Mouse (Mus musculus) embryonic stem cell, embryonic (primary cell): ENCODE measurements around the gene Sh3bp4.

Experiments used
- CTCF ChIA-PET, 4 experiments: fragments of 300-600 bp in 2 of 4; fragments of 350-600 bp in 2 of 4; sonication (Branson Sonifier 250); formaldehyde crosslinking; loops; one replicate each; lab custom pipeline; 2022; ENCODE audit warnings: inconsistent platforms in 2 of 4; lab: Charles Lee
- POLR2A ChIA-PET, 4 experiments: fragments of 300-600 bp in 2 of 4; fragments of 350-600 bp in 2 of 4; sonication (Branson Sonifier 250); formaldehyde crosslinking; loops; one replicate each; lab custom pipeline; 2022; ENCODE audit warnings: antibody characterized with exemption in 4 of 4, inconsistent platforms in 1 of 4; lab: Charles Lee

Gene Sh3bp4

GRCm38 (mm10) chr1:89058011-89058410 lies 12.2 kb upstream of the Sh3bp4 start:
- ChIA-PET CTCF (interaction anchor here in 2 of 4 experiments (0.9 to 1.3 kb wide), 8 partner anchors 9 to 312 kb away, joined by 3 to 5 read pairs (median 3); partner anchors contain the start of gene Sh3bp4 (in 1 of the 2)), POLR2A (interaction anchor here in 3 of 4 experiments (1.0 to 4.0 kb wide), 5 partner anchors 11 to 53 kb away, joined by 3 to 56 read pairs (median 11); partner anchors contain the start of gene Sh3bp4 (in 3 of the 3))

GRCm38 (mm10) chr1:89062977-89063376 lies 7.2 kb upstream of the Sh3bp4 start:
- CTCF ChIA-PET = no interaction called here
- POLR2A ChIA-PET = interaction anchor here in 2 of 4 experiments (1.0 to 20.8 kb wide), 4 partner anchors 14 to 68 kb away, joined by 3 to 267 read pairs (median 3); no protein-coding TSS in a partner anchor

DNA sequence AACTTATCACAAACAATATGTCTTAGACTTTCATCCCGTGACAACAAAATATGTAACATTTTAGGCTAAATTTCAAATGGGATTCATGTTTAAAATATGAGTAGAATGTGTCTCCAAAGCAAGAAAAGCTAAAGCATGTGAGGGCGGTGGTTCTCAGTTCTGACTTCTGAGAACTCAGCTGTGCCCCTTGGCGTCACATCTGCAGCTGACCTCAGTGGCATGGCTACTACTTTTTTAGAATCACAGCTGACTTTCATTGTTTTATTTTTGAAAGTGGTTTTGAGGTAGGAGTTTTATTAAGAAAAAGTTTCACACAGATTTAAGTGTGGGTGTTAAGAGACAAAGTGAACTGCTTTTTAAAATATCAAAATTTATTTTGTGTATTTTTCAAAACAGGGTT lies 6.4 kb upstream of the Sh3bp4 start:
- CTCF ChIA-PET = no interaction called here
- POLR2A ChIA-PET = interaction anchor here in 2 of 4 experiments (1.2 to 20.8 kb wide), 5 partner anchors 10 to 67 kb away, joined by 3 to 267 read pairs (median 3); no protein-coding TSS in a partner anchor

DNA sequence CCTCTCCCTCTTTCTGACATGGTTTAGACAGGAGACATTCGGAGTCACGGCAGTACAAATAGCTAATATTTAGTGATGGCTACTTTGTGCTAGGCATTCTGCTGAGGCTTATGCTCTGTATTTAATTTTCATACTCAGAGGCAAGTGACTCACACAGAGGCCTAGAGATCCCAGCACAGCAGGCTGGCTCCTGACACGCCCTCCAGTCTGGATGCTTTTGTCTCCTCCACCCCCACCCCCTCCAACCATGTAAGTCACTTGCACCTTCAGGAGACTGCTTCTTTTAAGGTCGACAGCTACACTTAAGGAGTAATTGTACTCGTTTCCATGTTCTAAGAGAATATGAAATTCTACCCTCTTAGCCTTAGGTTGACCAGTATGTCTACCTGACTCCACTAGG lies 1.4 kb upstream of the Sh3bp4 start:
- POLR2A ChIA-PET = interaction anchor here in 3 of 4 experiments (0.6 to 20.8 kb wide), 69 partner anchors 8 to 612 kb away, joined by 3 to 267 read pairs (median 12); no protein-coding TSS in a partner anchor
- CTCF ChIA-PET = interaction anchor here in 2 of 4 experiments (0.5 to 2.6 kb wide), 4 partner anchors 11 to 302 kb away, joined by 3 to 22 read pairs (median 3); no protein-coding TSS in a partner anchor

DNA sequence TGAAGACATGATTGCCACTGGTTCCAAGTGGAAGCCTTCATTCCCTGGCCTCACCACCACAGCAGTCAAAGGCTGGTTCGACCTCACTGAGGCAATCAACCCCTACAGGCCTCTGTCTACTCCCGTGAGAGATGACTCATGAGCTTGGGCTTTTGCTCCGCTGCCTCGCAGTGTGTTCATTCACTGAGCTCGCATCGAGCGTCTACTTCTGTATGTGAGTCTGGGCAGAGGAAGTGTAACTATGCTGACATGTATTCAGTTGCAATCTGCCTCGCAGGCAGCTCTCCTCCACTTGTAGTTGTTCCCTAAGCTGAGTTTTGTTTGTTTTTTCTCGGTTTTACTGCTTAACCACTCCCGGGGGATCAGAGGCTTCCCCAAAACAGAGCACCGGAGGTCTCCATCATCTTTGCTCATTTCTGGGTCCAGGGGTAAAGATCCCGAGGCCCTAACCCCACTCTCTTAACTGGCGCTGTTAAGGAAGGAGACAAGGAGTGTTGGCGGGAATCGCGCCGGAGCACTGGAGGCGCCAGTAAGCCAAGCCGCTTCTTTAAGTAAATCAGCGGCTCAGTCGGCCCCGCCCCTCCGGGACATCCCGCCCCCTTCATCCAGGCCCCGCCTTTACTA lies 624 bp upstream of the Sh3bp4 start:
- ChIA-PET CTCF (interaction anchor here (0.5 to 2.6 kb wide), 15 partner anchors 12 to 1399 kb away, joined by 3 to 22 read pairs (median 4); no protein-coding TSS in a partner anchor), POLR2A (interaction anchor here (0.5 to 20.8 kb wide), 213 partner anchors 8 to 1453 kb away, joined by 3 to 267 read pairs (median 5); partner anchors contain the start of gene Arl4c (in 1 of the 4))

DNA sequence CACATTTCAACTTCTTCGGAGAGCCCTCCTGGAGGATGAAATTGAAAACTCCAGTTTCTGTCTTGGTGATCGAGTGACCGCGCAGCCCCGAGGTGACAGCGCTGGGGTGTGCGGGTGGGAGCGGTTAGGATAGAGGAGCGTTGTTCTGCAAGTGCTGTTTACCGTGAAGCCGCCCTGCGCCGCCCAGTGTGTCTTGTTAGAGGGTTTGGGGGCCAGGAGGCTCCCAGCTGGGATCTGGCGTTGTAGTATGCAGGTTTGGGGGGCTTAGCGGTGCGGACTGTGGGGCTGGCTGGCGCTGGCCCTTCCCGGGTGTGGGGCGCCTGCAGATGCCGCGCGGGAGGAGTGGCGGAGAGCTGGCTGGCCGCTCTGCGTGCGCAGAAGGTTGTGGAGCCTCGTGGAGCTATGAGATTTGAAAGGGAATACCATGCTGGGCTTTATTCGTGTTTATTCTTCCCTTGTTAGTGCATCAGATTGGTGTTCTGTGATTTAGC lies 701 bp downstream of the Sh3bp4 start:
- ChIA-PET CTCF (interaction anchor here in 3 of 4 experiments (1.0 to 2.6 kb wide), 6 partner anchors 37 to 120 kb away, joined by 3 to 22 read pairs (median 5); no protein-coding TSS in a partner anchor), POLR2A (interaction anchor here (0.8 to 20.8 kb wide), 59 partner anchors 8 to 429 kb away, joined by 3 to 267 read pairs (median 9); no protein-coding TSS in a partner anchor)

DNA sequence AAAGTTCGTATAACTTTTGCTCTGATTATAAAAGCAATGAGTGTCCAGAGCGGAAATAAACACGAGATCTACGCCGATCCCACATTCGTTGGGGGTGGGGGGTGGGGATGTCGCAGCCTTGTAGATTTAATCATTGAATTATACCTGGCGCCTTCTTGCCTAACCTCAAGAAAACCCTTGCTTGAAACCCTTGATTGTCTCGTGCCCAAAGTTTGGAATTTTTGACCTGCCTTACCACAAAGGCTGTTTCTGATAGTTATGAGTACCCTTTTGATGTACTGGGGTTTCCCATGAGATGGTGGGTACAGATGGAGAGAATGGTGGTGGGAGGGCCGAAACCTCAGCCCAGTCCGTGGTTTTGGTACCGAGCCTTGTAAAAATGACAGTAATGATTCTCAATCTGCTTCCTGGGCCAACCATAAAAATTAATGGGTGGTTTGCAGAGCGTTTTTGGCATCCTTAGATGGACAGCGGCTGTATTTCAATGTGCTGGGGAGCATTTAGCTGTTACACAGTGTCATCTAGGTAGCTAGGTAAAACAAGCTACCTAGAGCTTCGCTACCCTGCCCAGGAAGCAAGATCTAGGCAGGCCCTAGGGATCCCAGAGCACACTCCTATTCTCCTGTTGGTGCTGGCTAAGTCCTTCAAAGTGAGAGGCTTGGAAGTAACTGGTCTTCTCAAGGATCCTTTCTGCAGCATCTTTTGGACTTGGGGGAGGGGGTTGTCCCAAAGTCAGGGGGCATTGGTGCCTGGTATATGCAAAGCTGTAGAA lies 1.3 kb downstream of the Sh3bp4 start:
- CTCF ChIA-PET = interaction anchor here in 3 of 4 experiments (1.0 to 2.6 kb wide), 5 partner anchors 36 to 120 kb away, joined by 3 to 22 read pairs (median 4); no protein-coding TSS in a partner anchor
- POLR2A ChIA-PET = interaction anchor here (0.5 to 20.8 kb wide), 38 partner anchors 7 to 321 kb away, joined by 3 to 267 read pairs (median 7); no protein-coding TSS in a partner anchor

DNA sequence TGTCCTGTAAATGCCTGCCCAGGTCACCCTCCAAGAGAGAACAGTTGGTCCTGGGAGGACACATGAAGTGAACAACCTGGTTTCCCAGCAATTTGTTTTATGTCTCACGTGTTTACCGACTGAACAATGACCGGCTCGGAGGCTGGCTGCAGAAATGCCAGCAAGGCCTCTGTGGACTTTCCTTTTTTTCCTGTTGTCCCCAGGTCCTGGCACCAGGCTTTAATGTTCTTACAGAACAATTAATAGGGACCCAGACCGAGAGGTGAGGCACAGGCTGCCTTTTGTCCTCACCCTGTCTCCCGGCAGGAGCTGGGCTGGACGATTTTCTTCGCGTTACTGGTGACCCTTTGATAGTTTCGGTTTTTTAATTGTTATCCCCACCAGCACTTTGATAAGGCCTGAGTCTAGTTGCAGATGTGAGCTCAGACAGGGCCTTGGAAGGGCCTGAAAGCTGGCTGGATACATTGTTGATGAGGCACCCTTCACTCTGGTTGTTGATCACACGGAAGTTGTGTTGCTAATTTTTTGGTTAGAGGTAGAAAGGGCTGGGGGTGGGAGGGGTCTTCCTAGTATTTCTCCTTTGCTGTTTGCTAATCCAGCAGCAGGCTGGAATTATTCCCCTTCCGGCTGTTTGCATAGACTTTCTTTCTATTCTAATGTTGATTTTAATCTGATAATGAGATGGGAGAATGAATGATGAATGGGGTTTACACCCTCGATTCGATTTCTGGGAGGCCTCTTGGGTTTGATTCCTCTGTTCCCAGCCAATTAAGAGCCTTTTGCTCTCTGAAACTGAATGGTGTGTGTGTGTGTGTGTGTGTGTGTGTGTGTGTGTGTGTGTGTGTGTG lies 2.2 kb downstream of the Sh3bp4 start:
- ChIA-PET POLR2A (interaction anchor here in 3 of 4 experiments (0.5 to 20.8 kb wide), 23 partner anchors 8 to 311 kb away, joined by 3 to 267 read pairs (median 5); no protein-coding TSS in a partner anchor), CTCF (no interaction called here)

GRCm38 (mm10) chr1:89073291-89073846 lies 3.2 kb downstream of the Sh3bp4 start:
- ChIA-PET POLR2A (interaction anchor here (0.6 to 20.8 kb wide), 21 partner anchors 9 to 313 kb away, joined by 3 to 267 read pairs (median 4); no protein-coding TSS in a partner anchor), CTCF (interaction anchor here in 1 of 4 experiments (0.6 kb wide), 1 partner anchor 55 kb away, joined by 4 read pairs; no protein-coding TSS in a partner anchor)

GRCm38 (mm10) chr1:89074678-89075077 lies 4.5 kb downstream of the Sh3bp4 start:
- POLR2A ChIA-PET = interaction anchor here (0.5 to 20.8 kb wide), 13 partner anchors 12 to 1185 kb away, joined by 3 to 267 read pairs (median 5); no protein-coding TSS in a partner anchor
- CTCF ChIA-PET = no interaction called here

DNA sequence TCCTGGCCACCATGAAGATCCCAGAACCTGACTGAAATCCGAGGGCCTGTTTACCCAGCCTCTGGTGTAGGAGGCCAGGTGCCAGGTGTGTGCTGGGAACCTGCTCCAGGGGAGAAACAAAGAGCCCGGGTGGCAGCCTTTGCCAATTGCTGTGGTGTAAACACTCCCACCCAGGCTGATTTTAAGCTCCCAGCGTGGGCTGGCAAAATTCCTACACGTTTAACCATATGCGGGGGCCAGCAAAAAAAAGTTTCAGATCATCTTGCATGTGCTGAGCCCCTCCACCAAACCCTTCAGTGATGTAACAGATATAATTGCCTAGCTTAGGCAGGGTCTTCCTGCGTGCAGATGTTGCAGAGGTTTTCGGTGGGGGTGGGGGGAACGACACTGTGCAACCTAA lies 4.9 kb downstream of the Sh3bp4 start:
- POLR2A ChIA-PET = interaction anchor here (0.6 to 20.8 kb wide), 12 partner anchors 10 to 1185 kb away, joined by 3 to 267 read pairs (median 4); no protein-coding TSS in a partner anchor

GRCm38 (mm10) chr1:89076777-89077176 lies 6.6 kb downstream of the Sh3bp4 start:
- POLR2A ChIA-PET = interaction anchor here in 2 of 4 experiments (1.3 to 20.8 kb wide), 5 partner anchors 10 to 53 kb away, joined by 5 to 267 read pairs (median 7); no protein-coding TSS in a partner anchor

More for the DNA sequence above, 4.9 kb downstream of the Sh3bp4 start:
- CTCF ChIA-PET = no interaction called here

GRCm38 (mm10) chr1:89078240-89078639 lies 8.0 kb downstream of the Sh3bp4 start:
- ChIA-PET CTCF (interaction anchor here in 1 of 4 experiments (1.0 kb wide), 1 partner anchor 113 kb away, joined by 3 read pairs; no protein-coding TSS in a partner anchor), POLR2A (interaction anchor here in 2 of 4 experiments (1.1 to 20.8 kb wide), 11 partner anchors 8 to 52 kb away, joined by 3 to 267 read pairs (median 5); partner anchors contain the start of gene Sh3bp4 (in 2 of the 2))

More at GRCm38 (mm10) chr1:89076777-89077176, 6.6 kb downstream of the Sh3bp4 start:
- CTCF ChIA-PET = interaction anchor here in 1 of 4 experiments (0.6 kb wide), 1 partner anchor 111 kb away, joined by 3 read pairs; no protein-coding TSS in a partner anchor

GRCm38 (mm10) chr1:89078730-89079129 lies 8.5 kb downstream of the Sh3bp4 start:
- ChIA-PET CTCF (no interaction called here), POLR2A (interaction anchor here in 2 of 4 experiments (0.6 to 20.8 kb wide), 14 partner anchors 8 to 63 kb away, joined by 3 to 267 read pairs (median 4); partner anchors contain the start of gene Sh3bp4 (in 2 of the 2))

- ChIA-PET CTCF (interaction anchor here in 1 of 4 experiments (0.6 kb wide), 1 partner anchor 41 kb away, joined by 3 read pairs; no protein-coding TSS in a partner anchor), POLR2A (interaction anchor here in 2 of 4 experiments (0.6 to 20.8 kb wide), 12 partner anchors 7 to 62 kb away, joined by 3 to 267 read pairs (median 4); partner anchors contain the start of gene Sh3bp4 (in 2 of the 2))
Measured at GRCm38 (mm10) chr1:89079239-89079638, 9.0 kb downstream of the Sh3bp4 start.

- POLR2A ChIA-PET = interaction anchor here in 3 of 4 experiments (0.6 to 20.8 kb wide), 10 partner anchors 6 to 75 kb away, joined by 3 to 267 read pairs (median 6); partner anchors contain the start of gene Sh3bp4 (in 3 of the 3)
- CTCF ChIA-PET = no interaction called here
Measured at GRCm38 (mm10) chr1:89080371-89080770, 10.2 kb downstream of the Sh3bp4 start.
